In the genomic region with DNA sequence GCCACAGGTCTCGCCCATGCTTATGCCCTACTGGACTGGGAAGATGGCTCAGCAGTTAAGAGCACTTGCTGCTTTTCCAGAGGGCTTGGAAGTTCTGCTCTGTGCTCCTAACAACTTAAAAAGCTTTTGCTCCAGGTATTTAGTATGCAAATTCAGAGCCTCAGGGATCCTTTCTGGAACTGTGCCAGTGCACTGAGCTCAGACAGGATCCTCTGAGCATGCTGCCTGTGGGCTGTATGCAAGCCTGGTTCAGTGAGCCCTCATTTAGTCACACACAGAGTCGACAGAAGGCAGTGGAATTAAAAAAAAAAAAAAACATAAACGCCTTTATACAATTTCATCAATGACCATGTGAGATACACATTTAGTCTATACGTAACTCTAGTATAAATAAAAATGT, we compare ENCODE assay signal across 27 mouse cellular contexts. TPM values are rescaled to one million over a fixed set of nuclear protein-coding genes. Genes with fewer than 3 reads are reported as not detected.
DNase-seq lines count a peak whose midpoint lies in the region; ATAC-seq and TF ChIP-seq lines count a peak whose summit lies in the region.
"Had no signal": no experiment of that assay in that cellular context is flagged by ENCODE, and none has a peak within 500 bp of the region (broad histone marks: within the 10 kb centered on the region; RNA-seq: fewer than 3 reads in every experiment).

No protein-coding gene starts in this region.

- H3K4me3 ChIP-seq in hindbrain, embryonic 15.5 days: no peak overlapping the region
- H3K4me3 ChIP-seq in hindbrain, embryonic 10.5 days: no peak overlapping the region
- H3K4me3 ChIP-seq: embryonic facial prominence, embryonic 13.5 days; heart, adult 2 months; heart, embryonic 15.5 days; limb, embryonic 12.5 days; liver, embryonic 12.5 days; neural tube, embryonic 13.5 days; stomach, embryonic 15.5 days had no signal

- H3K9ac ChIP-seq in hindbrain, embryonic 15.5 days: no peak overlapping the region
- H3K9ac ChIP-seq: embryonic facial prominence, embryonic 13.5 days; forebrain, postnatal 0 days; heart, embryonic 15.5 days; limb, embryonic 12.5 days; liver, embryonic 12.5 days; neural tube, embryonic 13.5 days; stomach, embryonic 15.5 days had no signal

- POLR2A ChIA-PET in Patski (lab: Charles Lee): interaction anchor here (1.5 kb wide), 1 partner anchor 11 kb away, joined by 6 read pairs; no protein-coding TSS in a partner anchor

- CTCF ChIA-PET in Patski (lab: Charles Lee): interaction anchor here (1.5 kb wide), 1 partner anchor 39 kb away, joined by 3 read pairs; no protein-coding TSS in a partner anchor

- no peaks in the 10 kb centered on the region for H3K27me3 ChIP-seq in hindbrain, embryonic 15.5 days
- no peaks in the 10 kb centered on the region for H3K27me3 ChIP-seq in hindbrain, embryonic 10.5 days (ENCODE audit: insufficient read depth, poor library complexity, severe bottlenecking)
- no peaks in the 10 kb centered on the region for H3K27me3 ChIP-seq in Patski
- H3K27me3 ChIP-seq: embryonic facial prominence, embryonic 13.5 days; heart, embryonic 15.5 days; limb, embryonic 12.5 days; liver, embryonic 12.5 days; neural tube, embryonic 13.5 days; stomach, embryonic 15.5 days had no signal

- in situ Hi-C loops in Patski (cut with MboI; ENCODE audit: low pct_unique_long_range_greater_than_20kb): no loop called here

- no peaks in the 10 kb centered on the region for H3K9me3 ChIP-seq in hindbrain, embryonic 15.5 days
- no peaks in the 10 kb centered on the region for H3K9me3 ChIP-seq in hindbrain, embryonic 10.5 days
- H3K9me3 ChIP-seq: embryonic facial prominence, embryonic 13.5 days; G1E; heart, embryonic 15.5 days; limb, embryonic 12.5 days; liver, embryonic 12.5 days; neural tube, embryonic 13.5 days; stomach, embryonic 15.5 days had no signal

- H3K36me3 ChIP-seq in hindbrain, embryonic 15.5 days: no peaks in the 10 kb centered on the region
- no peaks in the 10 kb centered on the region for H3K36me3 ChIP-seq in hindbrain, embryonic 10.5 days
- H3K36me3 ChIP-seq: embryonic facial prominence, embryonic 13.5 days; G1E; heart, embryonic 15.5 days; limb, embryonic 12.5 days; liver, embryonic 12.5 days; neural tube, embryonic 13.5 days; stomach, embryonic 15.5 days had no signal

- no peak overlapping the region for H3K4me2 ChIP-seq in hindbrain, embryonic 15.5 days
- H3K4me2 ChIP-seq: embryonic facial prominence, embryonic 13.5 days; heart, embryonic 15.5 days; limb, embryonic 12.5 days; liver, embryonic 12.5 days; neural tube, embryonic 13.5 days; stomach, embryonic 15.5 days had no signal

- intact Hi-C loops in left cerebral cortex, postnatal 4 days (cut with DNase I): no loop called here
- intact Hi-C loops in left cerebral cortex, postnatal 10 days (cut with DNase I): no loop called here

- 63% methylated on average over 4 of the region's 4 CpGs for WGBS in hindbrain, embryonic 15.5 days
- WGBS in hindbrain, embryonic 10.5 days: 76% methylated on average over 4 of the region's 4 CpGs

- H3K4me1 ChIP-seq in hindbrain, embryonic 15.5 days (replicated peaks): 0 out of 2 replicates have a peak, but pooled peaks cover 3% of the 10 kb centered on the region
- H3K4me1 ChIP-seq in hindbrain, embryonic 10.5 days (replicated peaks): no peaks in the 10 kb centered on the region
- H3K4me1 ChIP-seq: embryonic facial prominence, embryonic 13.5 days; liver, embryonic 12.5 days; neural tube, embryonic 13.5 days; stomach, embryonic 15.5 days had no signal

- ATAC-seq in hindbrain, embryonic 15.5 days (ENCODE audit: low FRiP score, low read depth): 0 out of 2 replicates have a peak, but pooled peaks have one; percentile 48
- peak; percentile 40 for ATAC-seq in Patski
- ATAC-seq: CD4-positive, CD25-positive, alpha-beta regulatory T cell, adult 4 months; forebrain, postnatal 0 days; intestine, postnatal 0 days; liver, embryonic 12.5 days had no signal

- DNase-seq in cerebellum, postnatal 14 days: peak; percentile 9 to 14
- DNase-seq in cerebellum, postnatal 25 days: no peak
- DNase-seq in hindbrain, embryonic 10.5 days (ENCODE audit: low spot score): no peak
- DNase-seq in left cerebral cortex, postnatal 4 days: peak; percentile 8
- DNase-seq in left cerebral cortex, postnatal 10 days (ENCODE audit: extremely low spot score in 1 of 2, low spot score in 2 of 2): no peak
- DNase-seq in Patski (ENCODE audit: low read depth, low spot score): no peak
- no peak for DNase-seq in urinary bladder, postnatal 14 days (ENCODE audit: low spot score)
- DNase-seq: adrenal gland, postnatal 36 days; cerebellum, adult 8-10 months; forebrain, postnatal 0 days; gastrocnemius, postnatal 14 days; heart, adult 2 months; kidney, postnatal 36 days; lung, adult 2 months; lung, postnatal 4 days; thymus, adult 18-20 months; thymus, postnatal 4 days had no signal

- no peak overlapping the region for H3K27ac ChIP-seq in hindbrain, embryonic 15.5 days (replicated peaks)
- no peak overlapping the region for H3K27ac ChIP-seq in hindbrain, embryonic 10.5 days
- H3K27ac ChIP-seq: embryonic facial prominence, embryonic 13.5 days; heart, adult 2 months; heart, embryonic 15.5 days; limb, embryonic 12.5 days; liver, embryonic 12.5 days; neural tube, embryonic 13.5 days; stomach, embryonic 15.5 days had no signal

- no peak for TF ChIP-seq CTCF in Patski (IDR thresholded peaks at IDR 0.05)

RNA-seq across cellular contexts. Expression of a gene that starts 17.5 kb away (rescaled TPM):
- 25.2 and 32.2 TPM in 2 replicates for polyA plus RNA-seq in hindbrain, embryonic 15.5 days (2015; fragmentation: Nextera tagmentation; extraction: Ambion mirVana)
- polyA plus RNA-seq in hindbrain, embryonic 10.5 days (2016; fragmentation: Nextera tagmentation; extraction: Ambion mirVana): 49.2 and 52.5 TPM in 2 replicates
- 10 to 100 TPM; 17.5 to 22.0 TPM for total RNA-seq in left cerebral cortex, postnatal 4 days (2021)
- total RNA-seq in left cerebral cortex, postnatal 10 days (2021): 10 to 100 TPM; 19.7 to 22.1 TPM
- 424 TPM for polyA plus RNA-seq in Patski (2021)
- polyA plus RNA-seq: G1E had no signal

Comparison
In these comparisons a context has a peak if more than half of its experiments do, and no peak if none do; other contexts are left out.
1. DNase-seq: peak in cerebellum, postnatal 14 days (2 of 2) and left cerebral cortex, postnatal 4 days (single experiment); none in cerebellum, postnatal 25 days (0 of 2), hindbrain, embryonic 10.5 days (single experiment), left cerebral cortex, postnatal 10 days (0 of 2), Patski (single experiment) and urinary bladder, postnatal 14 days (single experiment).